Mouse (Mus musculus): Measurements from ENCODE around the gene Tmem208.

Gene Tmem208

DNA sequence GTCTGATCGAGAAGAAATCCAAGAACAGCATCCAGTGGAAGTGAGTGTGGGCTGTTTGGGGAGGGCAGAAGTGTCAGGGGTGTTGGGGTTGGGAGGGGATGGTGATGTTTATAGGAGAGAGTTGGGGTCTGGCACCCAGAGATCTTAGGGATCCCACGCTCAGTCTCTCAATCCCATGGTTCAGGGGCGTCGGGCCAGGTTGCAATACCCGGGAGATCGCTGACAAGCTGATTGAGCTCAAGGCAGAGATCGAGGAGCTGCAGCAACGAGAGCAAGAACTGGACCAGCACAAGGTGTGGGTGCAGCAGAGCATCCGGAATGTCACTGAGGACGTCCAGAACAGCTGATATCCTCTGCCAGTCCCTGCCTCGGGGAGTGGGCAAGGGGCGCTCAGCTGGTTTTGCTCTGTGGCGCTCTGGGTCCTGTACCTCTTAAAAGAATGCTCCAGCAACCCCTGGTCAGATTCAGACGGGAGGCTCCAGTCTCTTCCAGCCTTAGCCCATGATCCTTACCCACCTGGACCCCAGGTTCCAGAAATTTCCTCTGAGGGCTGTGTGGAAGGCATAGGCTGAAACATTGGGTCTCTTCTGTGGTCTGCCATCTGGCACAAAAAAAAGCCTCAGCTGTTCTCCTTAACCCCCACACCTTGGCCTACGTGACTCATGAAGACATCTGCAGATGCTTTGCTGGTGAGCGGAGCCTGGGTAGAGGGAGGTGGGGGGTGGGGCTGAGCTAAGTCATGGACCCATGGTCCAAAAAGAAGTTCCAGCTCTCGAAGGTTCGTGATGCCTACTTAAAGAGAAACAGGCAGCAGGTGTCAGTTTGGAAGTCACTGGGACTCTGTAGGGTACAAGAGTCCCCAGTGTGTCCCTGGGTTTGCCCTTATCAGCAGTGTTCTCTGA is 27.6 kb upstream of the Tmem208 start:
- DNase-seq (ENCODE audit: low spot score): no peak

DNA sequence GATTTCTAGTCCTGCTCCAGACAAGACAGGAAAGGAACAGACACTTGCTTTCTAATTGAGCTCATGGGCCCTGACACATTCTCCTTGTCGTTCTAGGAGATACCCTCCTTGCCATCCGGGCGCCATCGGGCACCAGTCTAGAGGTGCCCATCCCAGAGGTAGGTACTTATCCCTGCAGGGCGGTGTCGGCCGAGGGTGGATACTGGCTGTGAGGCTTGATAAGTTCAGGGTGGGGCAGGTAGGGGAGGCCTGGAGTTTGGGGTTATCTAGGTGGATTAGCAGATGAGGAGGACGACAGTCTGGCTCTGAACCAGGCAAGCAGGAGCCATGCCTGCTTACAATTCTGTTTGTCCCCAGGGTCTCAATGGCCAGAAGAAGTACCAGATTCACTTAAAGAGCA is 26.2 kb upstream of the Tmem208 start:
- no peak for DNase-seq (ENCODE audit: low spot score)

DNA sequence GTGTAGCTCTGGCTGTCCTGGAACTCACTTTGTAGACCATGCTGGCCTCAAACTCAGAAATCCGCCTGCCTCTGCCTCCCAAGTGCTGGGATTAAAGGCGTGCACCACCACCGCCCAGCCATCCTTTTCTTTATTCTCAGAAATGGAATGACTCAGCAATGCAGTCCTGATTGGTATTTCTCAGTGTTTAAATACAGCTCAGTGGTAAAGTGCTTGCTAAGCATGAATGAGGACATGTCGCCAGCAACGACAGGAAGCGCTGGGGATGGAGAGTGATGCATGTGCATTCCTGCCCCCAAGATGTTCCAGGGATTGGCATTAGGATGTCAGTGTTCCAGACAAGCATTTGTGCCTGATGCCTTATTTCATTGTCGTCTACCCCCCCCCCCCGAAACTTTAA is 22.8 kb upstream of the Tmem208 start:
- no peak for DNase-seq (ENCODE audit: low spot score)

DNA sequence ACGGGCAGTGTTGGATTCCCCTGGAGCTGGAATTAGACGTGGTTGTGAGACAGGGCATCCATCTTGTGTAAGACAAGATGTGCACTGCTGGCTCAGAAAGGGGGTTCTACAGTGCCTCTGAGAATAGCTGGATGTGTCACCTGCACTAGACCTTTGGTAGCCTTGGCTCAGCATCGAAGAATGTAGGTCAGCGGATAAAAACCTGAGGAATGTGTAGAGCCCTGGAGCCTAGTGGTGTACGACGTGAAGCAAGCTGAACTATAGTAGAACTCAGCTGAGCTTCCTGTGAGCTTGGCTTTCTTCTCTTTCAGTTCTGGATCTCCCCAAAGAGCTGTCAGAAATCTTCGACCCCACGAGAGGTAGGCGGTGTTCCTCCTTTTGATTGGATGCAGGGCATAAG is 22.3 kb upstream of the Tmem208 start:
- no peak for DNase-seq (ENCODE audit: low spot score)

DNA sequence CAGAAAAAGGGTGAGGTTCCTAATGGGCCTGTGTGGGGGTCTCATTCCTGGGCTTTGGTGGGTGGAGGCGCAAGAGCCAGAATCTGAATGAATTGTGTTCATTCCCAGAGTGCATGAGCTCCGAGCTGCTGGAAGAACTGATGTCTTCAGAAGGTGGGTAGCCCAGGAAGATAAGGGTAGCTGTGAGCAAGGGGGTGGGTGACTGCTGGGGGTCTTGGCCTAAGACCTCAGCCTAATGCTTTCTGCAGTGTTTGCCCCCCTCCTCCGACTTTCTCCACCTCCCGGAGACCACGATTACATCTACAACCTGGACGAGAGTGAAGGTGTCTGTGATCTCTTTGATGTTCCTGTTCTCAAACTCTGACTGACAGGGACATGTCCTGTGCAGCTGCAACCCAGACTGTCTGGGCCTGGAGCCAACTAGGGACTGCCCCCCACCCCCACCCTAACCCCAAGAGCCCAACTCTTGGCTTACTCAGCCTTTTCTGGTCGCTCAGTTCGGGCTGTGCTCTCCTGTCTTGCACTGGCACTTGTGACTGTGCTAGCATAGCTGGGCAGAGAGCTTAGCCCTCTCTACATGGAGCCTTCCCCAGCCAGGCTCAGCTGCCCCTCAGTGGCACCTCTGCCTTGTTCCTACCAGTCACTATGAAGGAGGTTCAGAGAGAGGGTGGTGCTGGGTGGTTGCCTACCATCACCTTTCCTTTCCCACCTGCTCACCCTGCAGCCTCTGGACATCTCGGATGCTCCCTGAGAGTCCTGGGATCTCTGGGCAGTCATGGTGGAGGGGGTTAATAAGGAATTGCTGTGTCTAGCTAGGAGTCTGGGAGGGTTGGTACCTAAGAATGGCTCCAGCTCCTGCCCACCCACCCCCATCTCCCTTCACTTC is 21.6 kb upstream of the Tmem208 start:
- DNase-seq (ENCODE audit: low spot score): no peak

DNA sequence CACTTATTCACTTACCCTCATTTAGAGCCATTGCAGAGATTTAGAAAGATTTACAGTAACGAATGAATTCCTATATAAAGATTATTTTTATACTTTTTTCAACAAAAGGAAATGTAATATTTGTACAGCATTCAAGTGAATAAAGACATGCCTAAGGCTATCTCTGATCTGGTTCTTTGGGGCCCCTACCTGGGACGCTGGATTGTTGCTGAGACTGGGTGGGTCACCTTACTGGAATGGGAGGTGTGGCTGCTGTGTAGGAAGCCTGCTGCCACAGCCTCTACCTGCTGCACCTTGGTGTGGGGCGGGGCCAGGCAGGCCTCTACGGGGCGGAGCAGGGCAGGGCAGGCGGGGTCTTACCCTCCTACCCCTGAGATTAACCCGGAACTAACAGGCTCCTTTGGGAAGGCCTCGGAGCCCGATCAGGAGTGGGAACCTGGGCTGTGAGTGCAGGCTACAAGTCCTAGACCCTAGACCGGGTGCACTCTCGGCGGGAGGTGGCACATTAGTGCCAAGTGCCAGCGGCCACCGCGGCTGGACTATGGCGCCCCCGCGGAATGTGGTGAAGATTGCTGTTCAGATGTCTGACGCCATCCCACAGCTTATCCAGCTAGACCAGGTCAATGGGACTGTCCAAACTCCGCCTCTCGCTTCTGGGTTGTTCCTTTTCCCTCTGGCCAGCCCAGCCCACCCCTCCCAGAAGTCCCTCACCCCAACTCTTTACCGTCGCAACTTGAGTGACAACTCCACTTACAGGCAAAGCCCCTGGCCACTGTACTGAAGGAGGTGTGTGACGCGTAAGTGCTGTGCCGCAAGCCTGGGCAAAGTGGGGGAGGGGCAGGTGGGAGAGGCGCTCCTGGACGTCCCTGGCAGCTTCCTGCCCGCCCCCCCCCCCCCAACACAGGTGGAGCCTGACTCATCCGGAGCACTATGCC is 20.7 kb upstream of the Tmem208 start, which contains the start of gene Elmo3:
TSS of gene Elmo3 (plus strand) at position 391 of the 935 bp plus-strand sequence.
- peak; percentile 54 for DNase-seq (ENCODE audit: low spot score)

DNA sequence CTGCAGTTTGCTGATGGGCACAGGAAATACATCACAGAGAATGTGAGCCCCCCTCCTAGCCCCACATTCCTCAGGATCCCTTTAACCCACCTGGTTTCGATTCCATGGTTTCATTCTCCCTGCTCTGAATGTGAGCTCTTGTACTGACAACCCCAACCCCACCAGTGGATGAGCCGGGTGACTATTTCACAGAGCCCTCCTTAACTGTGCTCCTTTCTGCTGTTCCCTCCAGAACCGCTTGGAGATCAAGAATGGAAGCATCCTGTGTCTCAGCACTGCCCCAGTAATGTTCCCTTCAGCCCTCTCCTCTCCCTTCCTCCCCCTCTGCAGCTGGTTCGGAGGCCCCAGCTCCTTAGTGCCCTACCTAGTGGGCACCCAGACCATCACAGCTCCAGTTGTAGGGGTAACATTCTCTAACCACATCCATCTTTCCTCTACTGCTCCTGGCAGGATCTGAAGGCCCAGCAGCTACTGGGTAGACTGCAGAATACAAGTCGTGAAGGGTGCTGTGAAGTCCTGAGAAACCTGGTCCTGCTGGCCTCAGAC is 19.9 kb upstream of the Tmem208 start:
- no peak for DNase-seq (ENCODE audit: low spot score)

DNA sequence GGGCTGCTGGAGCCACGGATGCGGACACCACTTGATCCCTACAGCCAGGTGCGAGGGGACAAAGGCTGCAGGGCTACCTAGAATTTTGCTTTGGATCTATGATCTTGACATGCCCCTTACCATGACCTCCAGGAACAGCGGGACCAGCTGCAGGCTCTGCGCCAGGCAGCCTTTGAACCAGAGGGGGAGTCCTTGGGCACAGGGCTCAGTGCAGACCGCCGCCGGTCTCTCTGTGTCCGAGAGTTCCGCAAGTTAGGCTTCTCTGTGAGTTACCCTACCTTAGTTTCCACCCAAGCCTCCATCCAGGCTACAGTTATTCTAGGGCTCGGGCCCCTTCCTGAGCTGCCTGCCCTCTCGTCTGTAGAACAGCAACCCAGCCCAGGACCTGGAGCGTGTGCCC is 18.5 kb upstream of the Tmem208 start:
- DNase-seq (ENCODE audit: low spot score): no peak

DNA sequence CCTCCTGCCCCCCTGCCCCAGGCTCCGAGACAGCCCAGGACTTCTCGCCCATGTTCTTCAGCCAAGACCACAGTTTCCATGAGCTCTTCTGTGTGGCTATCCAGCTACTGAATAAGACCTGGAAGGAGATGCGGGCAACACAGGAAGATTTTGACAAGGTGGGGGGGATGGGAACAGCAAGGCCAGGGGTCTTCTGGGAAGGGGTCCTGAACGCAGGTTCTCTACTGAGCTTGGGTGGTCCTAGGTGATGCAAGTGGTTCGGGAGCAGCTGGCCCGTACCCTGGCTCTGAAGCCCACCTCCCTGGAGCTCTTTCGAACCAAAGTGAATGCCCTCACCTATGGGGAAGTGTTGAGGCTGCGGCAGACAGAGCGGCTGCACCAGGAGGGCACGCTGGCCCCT is 17.7 kb upstream of the Tmem208 start:
- DNase-seq (ENCODE audit: low spot score): no peak

DNA sequence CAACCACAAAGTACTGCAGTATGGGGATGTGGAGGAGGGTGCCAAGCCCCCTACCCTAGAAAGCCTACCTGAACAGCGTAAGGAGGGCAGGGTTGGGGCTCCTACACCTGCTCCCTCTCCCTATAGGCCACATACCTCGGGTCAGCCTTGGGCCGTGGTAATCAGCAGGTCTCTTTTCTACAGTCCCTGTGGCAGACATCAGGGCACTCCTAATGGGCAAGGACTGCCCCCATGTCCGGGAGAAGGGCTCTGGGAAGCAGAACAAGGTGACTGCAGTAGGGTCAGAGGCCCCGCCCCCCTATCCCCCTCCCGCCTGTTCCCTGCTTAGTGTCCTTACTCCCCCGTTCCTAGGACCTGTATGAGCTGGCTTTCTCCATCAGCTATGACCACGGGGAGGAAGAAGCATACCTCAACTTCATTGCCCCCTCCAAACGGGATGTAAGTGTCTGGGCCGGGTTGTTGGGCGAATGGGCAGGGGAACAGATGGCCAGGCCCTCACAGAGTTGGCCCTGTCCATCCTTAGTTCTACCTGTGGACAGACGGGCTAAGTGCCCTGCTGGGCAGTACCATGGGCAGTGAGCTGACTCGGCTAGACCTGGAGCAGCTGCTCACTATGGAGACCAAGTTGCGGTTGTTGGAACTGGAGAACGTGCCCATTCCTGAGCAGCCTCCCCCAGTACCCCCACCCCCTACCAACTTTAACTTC is 16.9 kb upstream of the Tmem208 start:
- DNase-seq (ENCODE audit: low spot score): no peak

DNA sequence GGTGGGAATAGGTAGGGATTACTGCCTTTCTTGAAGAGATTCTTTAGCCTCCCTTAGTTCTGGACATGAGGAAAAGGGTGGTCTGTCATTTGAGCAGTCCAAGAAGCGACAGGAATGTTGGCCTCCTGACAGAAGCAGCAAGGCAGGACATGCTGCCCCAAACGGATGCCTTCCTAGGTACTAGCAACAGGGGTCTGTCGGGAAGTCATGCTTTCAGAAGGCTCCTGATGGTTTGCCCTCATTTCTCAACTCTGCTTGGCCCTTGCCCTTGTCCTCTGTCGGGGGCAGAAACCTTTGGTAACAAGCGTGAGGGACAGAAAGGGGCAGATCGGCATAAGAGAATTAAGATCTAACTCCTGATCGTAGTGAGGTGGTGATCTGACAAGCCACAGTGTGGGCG is 16.0 kb upstream of the Tmem208 start:
- DNase-seq (ENCODE audit: low spot score): no peak

DNA sequence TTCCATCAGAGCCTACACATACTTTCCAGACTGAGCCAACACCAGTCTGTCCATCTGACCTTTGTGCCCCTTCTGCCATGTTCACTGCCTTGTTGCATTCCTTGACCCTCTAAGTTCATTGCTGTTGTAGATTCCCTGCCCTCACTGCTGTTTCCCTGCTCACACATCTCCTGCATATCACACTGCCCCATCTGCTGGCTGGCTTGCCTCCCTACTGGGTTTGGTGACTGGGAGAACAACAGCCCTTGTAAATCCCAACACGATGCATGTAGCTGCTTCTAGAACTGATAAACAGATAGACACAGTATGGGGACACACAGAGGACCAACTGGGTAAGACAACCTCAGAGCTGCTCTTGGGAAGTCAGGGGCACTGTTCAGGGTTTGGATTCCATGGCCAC is 14.4 kb upstream of the Tmem208 start:
- DNase-seq (ENCODE audit: low spot score): no peak

DNA sequence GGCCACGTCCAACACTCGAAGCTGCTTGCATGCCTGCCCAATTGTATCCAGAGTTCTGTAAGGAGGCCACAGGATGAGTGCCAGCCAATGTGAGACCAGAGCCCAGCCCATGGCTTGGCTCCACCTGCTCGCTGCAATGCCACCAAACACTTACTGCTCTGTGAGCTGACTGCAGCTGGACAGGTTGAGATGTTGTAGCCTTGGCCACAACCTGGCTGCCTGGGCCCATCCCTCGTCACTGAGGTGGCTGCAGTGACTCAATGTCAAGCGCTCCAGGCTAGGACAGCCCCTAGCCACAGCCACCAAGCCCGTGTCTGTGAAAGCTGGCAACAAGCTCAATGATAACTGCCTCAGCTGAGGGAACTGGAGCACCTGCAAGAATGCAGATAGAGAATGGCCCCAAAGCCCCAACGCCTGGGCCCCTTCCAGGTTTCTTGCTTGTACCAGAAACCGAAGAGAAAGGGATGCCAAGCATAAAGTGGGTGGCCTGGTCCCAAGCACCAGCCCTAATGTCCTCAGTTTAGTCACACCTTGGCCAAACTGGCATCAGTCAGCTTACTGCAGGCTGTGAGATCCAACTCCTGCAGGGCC is 13.2 kb upstream of the Tmem208 start:
- DNase-seq (ENCODE audit: low spot score): no peak

DNA sequence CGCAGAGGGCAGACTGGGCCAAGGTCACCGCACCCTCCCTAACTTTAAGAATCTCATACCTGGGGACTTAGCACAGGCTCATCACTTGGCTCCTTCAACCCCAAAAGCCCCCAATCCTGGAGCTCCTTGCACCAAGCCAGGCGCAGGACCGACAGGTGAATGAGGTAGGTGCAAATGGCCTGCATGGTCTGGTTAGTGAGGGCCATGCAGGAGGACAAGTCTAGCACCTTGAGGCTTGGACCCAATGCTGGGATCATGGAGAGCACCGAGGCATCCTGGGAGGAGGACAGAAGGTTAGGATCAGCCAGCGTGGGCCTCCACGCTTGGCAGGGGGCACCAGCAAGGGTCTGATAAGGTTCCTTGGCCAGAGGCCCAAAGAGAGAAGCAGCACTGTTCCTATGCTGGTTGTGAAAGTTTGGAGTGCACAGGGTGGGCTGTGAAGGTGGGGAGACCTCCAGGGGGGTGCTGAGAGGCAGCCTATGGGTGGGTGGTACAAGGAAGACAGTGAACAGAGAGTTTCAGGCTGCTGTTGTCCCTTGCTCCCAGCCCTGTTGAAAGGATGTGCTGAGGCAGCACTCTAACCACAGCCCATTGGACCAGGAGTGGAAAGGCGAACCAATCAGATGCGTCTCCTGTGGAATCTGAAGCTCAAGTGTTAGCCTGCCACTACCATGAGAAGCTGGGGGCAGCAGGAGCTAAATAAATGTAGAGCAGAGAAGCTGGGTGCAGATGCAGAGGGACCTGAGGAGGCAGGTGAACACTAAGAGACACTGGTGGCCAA is 12.3 kb upstream of the Tmem208 start:
- no peak for DNase-seq (ENCODE audit: low spot score)

DNA sequence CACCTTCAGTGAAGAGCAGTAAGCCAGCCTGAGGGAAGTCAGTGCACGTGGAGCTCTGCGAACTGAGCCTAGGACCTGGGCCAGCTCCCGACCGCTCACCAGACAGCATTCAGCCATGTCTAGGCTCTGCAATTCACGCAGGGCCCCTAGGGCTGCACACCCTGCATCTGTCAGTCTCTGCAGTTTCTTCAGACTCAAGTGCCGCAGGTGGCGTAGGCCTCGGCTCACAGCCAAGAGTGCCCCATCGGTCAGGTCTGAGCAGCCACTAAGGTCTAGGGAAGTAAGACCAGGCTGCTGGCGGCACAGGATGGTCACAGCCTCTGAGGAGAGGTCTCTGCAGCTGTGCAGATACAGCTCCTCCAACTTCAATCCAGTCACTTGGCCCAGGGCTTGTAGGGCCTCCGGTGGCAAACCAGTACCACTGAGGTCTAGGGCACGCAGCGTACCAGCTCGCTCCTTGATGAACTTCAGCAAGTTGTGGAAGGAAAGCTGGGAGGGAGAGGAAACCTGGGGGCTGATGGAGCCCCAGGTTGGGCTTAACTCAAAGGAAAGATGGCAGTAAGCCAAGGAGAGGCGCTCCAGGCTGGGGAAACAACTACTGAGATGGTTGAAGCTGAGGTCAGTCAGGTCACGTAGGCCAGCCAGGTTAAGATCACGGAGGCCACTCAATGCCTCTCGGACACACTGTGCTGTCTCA is 10.9 kb upstream of the Tmem208 start:
- DNase-seq (ENCODE audit: low spot score): no peak

DNA sequence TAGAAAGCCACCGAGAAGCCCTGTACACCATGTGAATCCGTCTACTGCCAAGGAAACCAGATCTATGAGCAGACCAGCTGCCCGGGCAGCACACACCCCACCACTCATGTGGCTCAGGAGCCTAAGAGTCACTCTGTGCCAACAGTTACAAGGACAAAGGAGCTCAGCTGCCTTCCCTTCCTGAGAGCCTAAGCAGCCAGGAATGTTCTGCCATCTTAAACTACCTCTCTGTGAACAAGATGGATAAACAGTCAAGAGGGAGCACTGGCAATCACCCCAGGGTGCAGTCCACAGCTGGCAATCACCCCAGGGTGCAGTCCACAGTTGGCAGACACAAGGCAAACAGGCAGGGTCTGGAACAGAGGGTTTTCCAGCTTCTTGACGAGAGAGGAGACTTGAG is 8.2 kb upstream of the Tmem208 start:
- no peak for DNase-seq (ENCODE audit: low spot score)

DNA sequence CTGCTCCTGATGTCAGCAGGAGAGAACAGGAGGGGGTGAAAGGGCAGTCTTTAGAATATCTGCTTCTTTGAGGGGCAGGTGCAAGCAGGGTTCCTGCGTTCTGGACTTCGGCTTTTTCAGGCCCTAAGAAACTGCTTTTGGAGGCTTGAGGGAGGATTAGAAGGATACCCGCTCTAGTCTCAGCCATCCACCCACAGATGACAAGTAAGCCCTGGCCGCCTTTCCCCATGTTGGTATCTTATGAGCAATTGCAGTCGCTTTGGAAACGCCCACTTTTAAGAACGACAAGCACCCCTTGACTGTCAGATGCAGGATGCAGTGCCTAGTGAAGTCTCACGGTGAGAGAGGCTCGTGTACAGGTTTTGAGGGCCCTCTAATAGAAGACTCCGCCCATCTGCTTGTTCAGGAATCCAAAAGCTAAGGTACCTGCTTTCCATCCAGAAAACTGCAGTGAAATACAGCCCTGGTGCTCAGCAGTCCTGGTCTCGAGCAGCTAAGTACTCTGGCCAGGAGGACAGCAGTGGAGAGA is 7.4 kb upstream of the Tmem208 start:
- DNase-seq (ENCODE audit: low spot score): no peak

DNA sequence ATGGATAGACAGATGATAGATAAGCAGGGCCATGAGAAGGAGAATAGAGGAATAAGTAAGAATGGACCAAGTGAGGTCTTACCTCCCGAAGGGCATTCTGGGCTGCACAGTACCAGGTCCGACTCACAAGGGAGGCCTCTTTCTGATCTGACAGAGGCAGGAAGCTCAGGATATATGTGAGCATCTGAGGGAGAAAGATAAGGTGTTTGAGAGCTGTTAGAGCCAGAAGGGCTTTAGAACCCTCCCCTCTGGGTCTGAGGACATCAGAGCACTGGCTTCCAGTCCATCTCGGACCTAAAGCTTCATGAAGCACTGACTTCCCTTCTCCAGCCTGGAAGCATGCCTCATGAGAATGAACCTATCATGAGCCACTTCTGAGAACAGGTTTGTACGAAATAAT is 3.0 kb upstream of the Tmem208 start:
- no peak for DNase-seq (ENCODE audit: low spot score)

DNA sequence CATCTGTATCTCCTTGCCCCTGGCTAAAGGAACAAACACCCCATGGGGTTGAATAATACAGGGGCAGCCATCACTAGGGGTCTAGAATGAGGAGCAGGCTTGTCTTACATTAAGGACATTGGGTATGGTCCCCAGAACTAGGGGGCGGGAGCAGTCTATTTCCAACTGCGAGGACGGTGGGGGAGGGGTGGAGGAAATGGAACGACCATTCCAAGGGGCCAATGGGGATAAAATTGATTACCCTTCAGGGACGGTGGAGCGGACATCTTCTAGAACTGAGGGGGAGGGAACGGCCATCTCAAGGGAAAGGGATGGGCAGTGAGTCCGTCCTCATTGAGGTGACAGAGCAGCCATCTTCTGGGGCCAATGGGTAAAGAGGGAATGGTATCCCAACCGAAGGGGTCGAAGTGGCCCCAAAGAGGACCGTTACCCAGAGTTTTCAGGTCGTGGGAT is 487 bp upstream of the Tmem208 start:
- DNase-seq (ENCODE audit: low spot score): peak; percentile 61

Measured in embryo, embryonic 10.5 days (tissue).